Mouse (Mus musculus) embryonic facial prominence, embryonic 13.5 days (tissue): ENCODE data around the gene Mia3. TPM values are rescaled to one million over a fixed set of nuclear protein-coding genes. Genes with fewer than 3 reads are reported as not detected.
"Not testable (repeated sequence)": the region's sequence is repeated elsewhere in the genome, so short reads cannot be mapped to it uniquely, and the experiment has no call there.

Experiments used
- ATAC-seq: fragments of 200-750 bp; cut with Nextera tagmentation; 2 replicates; pipeline ENCODE4 v1.8.0; 2017; ENCODE audit warnings: low read depth; ENCODE audit not compliant: insufficient number of reproducible peaks, insufficient read depth, low FRiP score, low TSS enrichment
- H3K27ac ChIP-seq: fragments of 300-500 bp; sonication (generic); 2 replicates; pipeline ENCODE4 v1.5.1; 2015; ENCODE audit warnings: moderate library complexity, mild to moderate bottlenecking, inconsistent platforms
- H3K27me3 ChIP-seq: fragments of 300-500 bp; sonication (generic); 2 replicates; pipeline ENCODE4 v1.6.1; 2015; ENCODE audit warnings: mild to moderate bottlenecking, inconsistent platforms
- H3K36me3 ChIP-seq: fragments of 300-500 bp; sonication (generic); 2 replicates; pipeline ENCODE4 v1.6.1; 2015; ENCODE audit warnings: mild to moderate bottlenecking, inconsistent platforms
- H3K4me1 ChIP-seq: fragments of 300-500 bp; sonication (generic); 2 replicates; pipeline ENCODE4 v1.6.1; 2015; ENCODE audit warnings: inconsistent platforms
- H3K4me2 ChIP-seq: fragments of 300-500 bp; sonication (generic); 2 replicates; pipeline ENCODE4 v1.6.1; 2015; ENCODE audit warnings: moderate library complexity, mild to moderate bottlenecking, inconsistent platforms
- H3K4me3 ChIP-seq: fragments of 300-500 bp; sonication (generic); 2 replicates; pipeline ENCODE4 v1.5.1; 2015; ENCODE audit warnings: mild to moderate bottlenecking, inconsistent platforms
- H3K9ac ChIP-seq: fragments of 300-500 bp; sonication (generic); 2 replicates; pipeline ENCODE4 v1.6.1; 2015; ENCODE audit warnings: mild to moderate bottlenecking, inconsistent platforms
- H3K9me3 ChIP-seq: fragments of 300-500 bp; sonication (generic); 2 replicates; pipeline ENCODE4 v1.6.1; 2016; ENCODE audit warnings: inconsistent platforms
- WGBS: fragments of 180-500 bp; shearing (Covaris S2); methylation state at CpG from one replicate; pipeline ENCODE4 v1.1.7; 2015; ENCODE audit warnings: mixed read lengths; 5-methylcytosine and 5-hydroxymethylcytosine counted together
- polyA plus RNA-seq: library from polyadenylated mRNA; unstranded; fragments of >200 nt; fragmentation: Nextera tagmentation; extraction: Ambion mirVana; gene quantifications from 2 replicates; pipeline ENCODE4 v1.2.1, GENCODE M21; 2015

Mia3 gene
- 106 and 113 TPM in 2 replicates for polyA plus RNA-seq

DNA sequence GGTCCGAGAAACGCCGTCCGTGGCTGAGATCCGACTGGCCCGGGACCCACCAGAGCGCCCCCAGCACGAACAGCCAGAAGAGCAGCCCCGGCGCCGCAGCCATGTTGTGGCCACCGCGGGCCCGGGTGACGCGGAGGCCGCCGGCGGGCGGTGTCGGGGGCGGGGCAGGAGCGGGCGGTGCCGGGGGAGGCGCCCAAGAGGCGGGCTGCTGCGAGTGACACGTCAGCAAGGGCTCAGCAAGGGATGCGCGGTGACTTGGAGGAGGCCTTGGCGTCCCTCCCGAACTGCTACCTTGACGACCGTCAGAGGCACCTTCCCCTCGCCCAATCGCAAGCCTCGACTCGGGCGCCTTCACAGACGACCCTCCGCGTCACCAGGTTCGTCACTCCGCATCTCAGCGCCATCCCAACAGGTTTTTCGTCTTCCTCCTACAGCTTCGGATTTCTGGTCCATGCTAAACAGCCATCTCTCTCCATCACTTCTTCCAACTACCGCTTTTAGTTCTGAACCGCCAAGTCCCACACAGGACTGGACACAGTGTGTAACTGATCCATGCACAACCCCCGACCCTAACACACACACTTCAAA is at the start of gene Mia3:
Gene Mia3, minus strand, starts transcription at position 127 of the 588 bp plus-strand sequence.
- Histone ChIP-seq H3K36me3 (peaks cover 9% of the 10 kb centered on the region), H3K4me2 (peak within 1 kb of the TSS; percentile 79), H3K4me1 (peaks cover 31% of the 10 kb centered on the region), H3K9me3 (no peaks in the 10 kb centered on the region), H3K4me3 (peak within 1 kb of the TSS; percentile 91), H3K27me3 (no peaks in the 10 kb centered on the region), H3K9ac (peak within 1 kb of the TSS; percentile 91), H3K27ac (peak within 1 kb of the TSS; percentile 86)
- peak; percentile 95 for ATAC-seq
- under 1% methylated on average over 49 of the region's 51 CpGs for WGBS

DNA sequence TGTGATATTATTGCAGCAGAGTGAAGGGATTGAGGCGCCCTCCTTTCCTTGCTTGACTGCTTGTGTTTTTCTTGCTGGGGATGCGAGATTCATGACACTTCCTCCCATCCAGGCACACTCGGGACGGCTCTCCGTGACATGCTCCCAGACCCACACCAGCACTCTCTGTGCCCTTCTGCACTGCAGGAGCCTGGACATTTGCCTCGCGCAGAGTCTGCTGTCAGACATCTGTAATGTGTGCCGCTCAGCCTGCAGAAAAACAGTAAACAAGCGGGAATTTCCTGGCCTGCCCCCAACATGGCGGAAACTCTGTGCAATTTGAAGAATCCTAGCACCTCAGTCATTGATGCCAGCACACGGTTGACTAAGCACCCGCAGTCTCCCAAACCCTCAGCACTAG is 48.5 kb upstream of the Mia3 start, which contains the start of gene Hhipl2:
Gene Hhipl2, plus strand, starts transcription at position 343 of the 400 bp plus-strand sequence.
- H3K27me3 ChIP-seq, result no peaks in the 10 kb centered on the region
- ATAC-seq, result no peak
- WGBS, result 75% methylated on average over 12 of the region's 12 CpGs

DNA sequence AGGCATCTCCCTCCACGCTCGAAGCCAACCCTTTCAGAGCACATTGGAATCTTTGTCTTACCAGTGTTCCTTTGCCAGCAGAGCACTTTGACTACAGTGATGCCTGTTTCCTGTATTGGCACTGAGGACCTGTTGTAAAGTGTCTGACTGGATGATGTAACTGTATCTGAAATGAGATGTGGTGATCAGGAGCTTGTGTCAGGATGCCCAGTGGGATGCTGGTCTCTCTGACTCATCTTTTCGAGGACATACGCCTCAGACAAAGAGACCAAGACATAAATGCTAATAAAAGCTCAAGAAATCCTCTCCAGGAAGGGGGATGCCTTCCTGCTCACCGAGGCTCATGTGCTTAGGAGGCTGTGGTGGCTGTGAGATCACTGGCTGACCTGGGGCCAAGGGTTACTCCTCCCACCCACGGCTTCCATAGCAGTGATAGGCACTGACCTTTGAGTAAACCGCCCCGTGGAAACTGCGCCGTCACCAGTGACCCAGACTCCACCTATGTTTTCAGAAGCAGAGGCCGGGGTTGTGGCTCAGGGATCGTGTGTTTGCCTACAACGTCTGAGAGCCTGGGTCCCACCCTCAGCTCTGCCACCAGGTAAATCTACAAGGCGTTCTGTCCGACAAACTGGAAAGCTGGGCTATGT is 44.9 kb upstream of the Mia3 start:
- Histone ChIP-seq H3K36me3 (peaks cover 29% of the 10 kb centered on the region), H3K9ac (no peak overlapping the region), H3K27me3 (no peaks in the 10 kb centered on the region), H3K9me3 (no peaks in the 10 kb centered on the region), H3K4me3 (no peak overlapping the region), H3K27ac (no peak overlapping the region), H3K4me1 (no peaks in the 10 kb centered on the region), H3K4me2 (no peak overlapping the region)
- ATAC-seq, result no peak
- 89% methylated on average over 15 of the region's 15 CpGs for WGBS

More for the DNA sequence above, 48.5 kb upstream of the Mia3 start, which contains the start of gene Hhipl2:
- Histone ChIP-seq H3K4me1 (no peaks in the 10 kb centered on the region), H3K4me3 (no peak within 1 kb of the TSS), H3K27ac (no peak within 1 kb of the TSS), H3K4me2 (no peak within 1 kb of the TSS), H3K9me3 (0 out of 2 replicates have a peak, but pooled peaks cover 3% of the 10 kb centered on the region), H3K36me3 (no peaks in the 10 kb centered on the region), H3K9ac (no peak within 1 kb of the TSS)

DNA sequence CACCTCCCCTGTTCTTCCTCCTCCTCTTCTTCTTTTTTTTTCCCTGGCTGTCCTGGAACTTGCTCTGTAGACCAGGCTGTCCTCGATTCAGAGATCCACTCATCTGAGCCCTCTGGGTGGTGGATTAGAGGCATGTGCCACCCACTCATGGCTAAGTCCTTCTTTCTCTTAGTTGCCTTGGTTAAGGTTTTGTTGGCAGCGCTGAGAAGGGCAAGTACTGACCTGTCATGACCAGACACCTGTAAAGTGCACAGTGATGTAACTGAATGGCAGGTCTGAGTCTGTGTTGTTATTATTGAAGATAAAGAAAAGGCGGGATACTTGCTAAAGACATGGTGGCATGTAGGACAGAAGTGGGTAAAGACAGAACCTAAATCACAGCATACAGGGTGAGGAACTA is 34.0 kb upstream of the Mia3 start:
- WGBS, result 90% methylated on average over 3 of the region's 3 CpGs

DNA sequence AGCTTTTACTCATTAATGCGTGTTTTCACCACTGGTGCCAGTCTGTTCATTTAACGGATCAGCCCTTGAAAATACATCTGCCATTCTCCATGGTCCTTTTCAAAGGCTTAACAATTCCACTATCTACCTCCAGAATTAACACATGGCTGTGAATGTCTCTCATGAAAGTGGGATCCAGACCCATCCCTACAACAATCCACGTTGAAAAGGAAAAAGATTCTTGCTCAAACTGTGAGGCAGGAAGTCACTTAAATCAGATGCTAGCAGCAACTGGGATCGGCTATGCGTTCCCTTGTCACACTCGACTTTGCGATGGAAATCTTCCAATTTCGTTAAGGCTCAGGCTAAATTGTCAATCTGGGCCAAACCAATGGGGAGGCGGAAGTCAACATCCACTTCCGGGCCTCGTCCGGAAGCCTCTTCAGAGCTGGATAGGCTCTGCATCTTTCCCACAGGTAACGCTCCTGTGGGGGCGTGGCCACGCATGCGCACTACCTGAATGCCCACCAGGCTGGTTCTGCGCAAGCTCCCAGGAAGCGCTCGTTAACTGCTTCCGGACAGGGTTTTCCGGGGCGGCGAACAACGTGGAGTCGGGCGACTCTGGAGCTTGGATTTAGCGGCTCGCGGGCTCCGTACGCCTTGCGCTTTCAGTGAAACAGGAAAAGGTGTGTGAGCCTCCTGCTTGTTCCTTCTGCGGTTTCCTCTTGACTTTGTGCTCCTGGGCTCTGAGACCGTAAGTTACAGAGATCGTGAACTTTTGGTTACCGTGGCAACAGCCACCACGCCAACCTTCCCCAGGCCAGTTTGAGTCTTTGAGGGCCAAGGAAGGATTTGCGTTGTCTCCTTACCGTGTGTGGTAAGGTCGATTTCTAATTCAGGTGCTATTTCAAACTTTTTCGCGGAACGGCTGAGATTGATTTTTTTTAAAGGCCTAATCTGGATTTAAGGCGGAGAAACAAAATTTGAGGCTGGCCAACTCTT is 19.4 kb upstream of the Mia3 start, which contains the start of gene Taf1a:
Gene Taf1a, plus strand, starts transcription at position 556 of the 981 bp plus-strand sequence.
- Histone ChIP-seq H3K9me3 (no peaks in the 10 kb centered on the region), H3K4me2 (peak within 1 kb of the TSS; percentile 74), H3K27me3 (peaks cover 29% of the 10 kb centered on the region), H3K27ac (peak within 1 kb of the TSS; percentile 53), H3K9ac (peak within 1 kb of the TSS; percentile 75), H3K4me1 (peaks cover 13% of the 10 kb centered on the region), H3K4me3 (peak within 1 kb of the TSS; percentile 75), H3K36me3 (peaks cover 12% of the 10 kb centered on the region)
- ATAC-seq, result peak; percentile 92
- WGBS, result 5% methylated on average over 44 of the region's 44 CpGs

More for the DNA sequence above, 34.0 kb upstream of the Mia3 start:
- Histone ChIP-seq H3K4me3 (no peak overlapping the region), H3K4me2 (no peak overlapping the region), H3K4me1 (no peaks in the 10 kb centered on the region), H3K36me3 (peaks cover 71% of the 10 kb centered on the region), H3K9me3 (no peaks in the 10 kb centered on the region), H3K9ac (no peak overlapping the region), H3K27me3 (no peaks in the 10 kb centered on the region), H3K27ac (no peak overlapping the region)
- ATAC-seq, result no peak

DNA sequence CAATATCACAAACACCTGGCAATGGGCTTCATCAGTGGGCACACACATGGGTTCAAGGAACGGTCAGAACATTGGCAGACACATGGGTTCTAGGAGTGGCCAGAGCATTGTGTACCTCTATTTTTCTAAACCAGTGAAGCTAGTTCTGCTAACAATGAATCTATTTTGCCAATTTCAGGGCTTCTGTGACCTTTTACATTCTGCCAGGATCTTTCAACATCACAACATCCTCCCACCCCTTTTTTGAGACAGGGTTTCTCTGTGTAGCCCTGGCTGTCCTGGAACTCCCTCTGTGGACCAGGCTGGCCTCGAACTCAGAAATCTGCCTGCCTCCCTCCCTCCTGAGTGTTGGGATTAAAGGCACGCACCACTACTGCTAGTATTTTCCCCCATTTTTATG is 18.1 kb upstream of the Mia3 start:
- 88% methylated on average over 3 of the region's 3 CpGs for WGBS
- H3K4me2 ChIP-seq, H3K9ac ChIP-seq, H3K4me3 ChIP-seq, H3K9me3 ChIP-seq, H3K27ac ChIP-seq, H3K36me3 ChIP-seq, ATAC-seq: not testable (repeated sequence)
- Histone ChIP-seq H3K27me3 (peaks cover 38% of the 10 kb centered on the region), H3K4me1 (peaks cover 13% of the 10 kb centered on the region)

DNA sequence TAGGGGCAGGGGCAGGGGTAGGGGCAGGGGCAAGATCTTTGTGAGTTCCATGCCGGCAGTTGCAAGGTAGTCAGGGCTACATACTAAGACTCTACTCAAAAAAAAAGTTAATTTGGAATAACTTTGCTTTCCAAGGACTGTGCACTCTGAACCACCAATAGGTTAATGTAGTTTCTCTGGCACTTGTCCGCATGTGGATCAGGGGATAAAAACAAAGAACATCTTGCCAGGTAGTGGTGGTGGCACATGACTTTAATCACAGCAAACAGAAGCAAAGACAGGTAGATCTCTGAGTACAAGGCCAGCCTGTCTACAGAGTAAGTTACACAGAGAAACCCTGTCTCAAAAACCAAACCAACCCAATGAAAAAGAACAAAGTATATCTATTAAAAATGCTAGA is 13.3 kb upstream of the Mia3 start:
- no peak for ATAC-seq
- no peak overlapping the region for H3K27ac ChIP-seq
- peaks cover 49% of the 10 kb centered on the region for H3K27me3 ChIP-seq
- WGBS, result 83% methylated on average over 2 of the region's 2 CpGs
- no peak overlapping the region for H3K4me3 ChIP-seq
- no peak overlapping the region for H3K4me2 ChIP-seq
- H3K36me3 ChIP-seq, result no peaks in the 10 kb centered on the region
- H3K9me3 ChIP-seq, result 0 out of 2 replicates have a peak, but pooled peaks cover 4% of the 10 kb centered on the region
- no peak overlapping the region for H3K9ac ChIP-seq
- H3K4me1 ChIP-seq, result no peaks in the 10 kb centered on the region

DNA sequence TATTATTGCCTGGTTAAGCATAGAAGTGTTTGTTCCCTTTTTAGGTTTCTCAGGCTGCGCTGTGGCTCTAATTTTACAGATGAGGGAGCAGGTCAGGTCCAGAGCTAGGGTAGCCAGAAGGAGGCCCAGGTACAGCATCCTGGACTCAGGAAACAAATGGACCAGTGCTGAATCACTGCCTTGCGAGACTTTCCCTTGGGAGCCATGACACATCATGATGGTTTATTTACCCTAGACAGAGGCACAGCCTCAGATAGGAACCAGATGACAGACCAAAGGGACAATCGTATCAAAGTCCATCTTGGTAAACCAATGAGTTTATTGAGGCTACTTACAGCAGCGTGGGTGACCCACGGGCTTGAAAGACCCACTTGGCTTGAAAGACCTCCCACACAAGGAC is 12.5 kb upstream of the Mia3 start:
- no peaks in the 10 kb centered on the region for H3K4me1 ChIP-seq
- 0 out of 2 replicates have a peak, but pooled peaks cover 4% of the 10 kb centered on the region for H3K9me3 ChIP-seq
- H3K27me3 ChIP-seq, result peaks cover 41% of the 10 kb centered on the region
- no peak overlapping the region for H3K4me2 ChIP-seq
- no peaks in the 10 kb centered on the region for H3K36me3 ChIP-seq
- no peak overlapping the region for H3K4me3 ChIP-seq
- no peak for ATAC-seq
- 80% methylated on average over 5 of the region's 5 CpGs for WGBS
- H3K9ac ChIP-seq, result no peak overlapping the region
- no peak overlapping the region for H3K27ac ChIP-seq

DNA sequence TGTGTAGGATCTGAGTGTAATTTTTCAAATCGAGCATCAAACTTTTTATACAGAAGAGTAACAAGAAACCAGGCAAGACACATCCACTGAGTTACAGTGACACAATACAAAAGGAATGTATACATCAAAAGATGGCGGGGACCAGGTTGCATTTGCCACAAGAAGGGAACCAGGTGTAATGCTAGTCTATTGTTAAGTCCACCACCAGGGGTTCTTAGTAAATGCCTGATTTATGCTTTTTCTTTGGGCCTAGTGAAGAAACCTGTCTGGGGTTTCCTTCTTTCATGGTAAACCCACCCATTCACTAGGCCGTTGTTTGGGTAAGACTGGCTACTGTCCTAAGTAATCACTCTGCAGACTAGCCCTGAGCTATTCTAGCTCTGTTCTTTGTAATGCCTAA is 10.0 kb upstream of the Mia3 start:
- H3K27me3 ChIP-seq, result peaks cover 26% of the 10 kb centered on the region
- H3K27ac ChIP-seq, H3K4me3 ChIP-seq, H3K4me1 ChIP-seq, ATAC-seq, H3K4me2 ChIP-seq, H3K9me3 ChIP-seq, H3K36me3 ChIP-seq, H3K9ac ChIP-seq: not testable (repeated sequence)
- 89% methylated on average over 3 of the region's 3 CpGs for WGBS

DNA sequence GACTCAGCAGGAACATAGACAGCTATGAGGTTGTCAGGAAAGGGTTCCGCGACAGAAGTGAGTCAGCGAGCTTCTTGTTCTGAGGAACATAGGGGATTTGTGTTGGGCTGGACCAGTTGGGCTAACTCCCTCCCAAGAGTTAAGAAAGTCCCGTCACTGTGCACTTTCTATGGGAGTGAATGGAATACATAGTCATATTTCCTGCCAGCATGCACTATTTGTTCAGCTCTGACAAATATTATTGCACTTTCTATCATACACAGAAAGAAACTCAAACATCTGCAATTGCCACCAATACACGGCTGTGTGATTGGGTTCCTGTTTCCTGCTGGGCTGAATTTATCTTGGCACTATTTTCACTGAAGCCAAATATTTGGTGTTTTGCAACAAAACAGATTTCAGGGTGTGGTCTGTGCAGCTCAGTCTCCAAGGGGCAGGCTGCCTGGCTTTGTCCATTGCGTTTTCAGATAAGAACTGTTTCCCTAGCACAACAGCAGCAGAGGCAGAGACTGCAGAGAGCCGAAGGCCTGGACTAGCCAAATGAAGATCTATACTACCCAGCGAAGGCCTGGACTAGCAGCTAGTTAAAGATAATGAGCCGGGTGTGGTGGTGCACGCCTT is 9.1 kb upstream of the Mia3 start:
- no peaks in the 10 kb centered on the region for H3K36me3 ChIP-seq
- ATAC-seq, result no peak
- H3K27ac ChIP-seq, result no peak overlapping the region
- no peaks in the 10 kb centered on the region for H3K4me1 ChIP-seq
- no peak overlapping the region for H3K9ac ChIP-seq
- 81% methylated on average over 10 of the region's 10 CpGs for WGBS
- H3K27me3 ChIP-seq, result peaks cover 19% of the 10 kb centered on the region
- 0 out of 2 replicates have a peak, but pooled peaks cover 7% of the 10 kb centered on the region for H3K9me3 ChIP-seq
- no peak overlapping the region for H3K4me2 ChIP-seq
- H3K4me3 ChIP-seq, result no peak overlapping the region

DNA sequence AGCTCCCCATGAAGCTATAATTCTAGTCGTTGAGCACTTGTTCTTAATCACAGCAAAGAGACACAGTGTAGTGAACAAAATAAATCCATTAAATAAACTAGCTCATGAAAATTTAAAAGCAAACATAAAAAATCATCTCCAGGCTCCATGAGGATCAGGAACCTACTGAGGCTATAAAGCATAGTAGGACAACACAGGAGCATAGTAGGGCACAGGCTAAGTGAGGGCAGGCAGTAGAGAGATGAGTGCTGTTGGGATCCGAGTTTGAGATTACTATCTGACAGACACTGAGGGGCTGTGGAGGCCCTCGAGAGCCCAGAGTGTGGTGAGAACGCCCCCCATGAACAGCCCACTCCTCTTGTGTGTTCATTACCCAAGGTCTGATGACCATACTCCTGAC is 7.7 kb upstream of the Mia3 start:
- H3K27ac ChIP-seq, result no peak overlapping the region
- no peaks in the 10 kb centered on the region for H3K36me3 ChIP-seq
- H3K9ac ChIP-seq, result no peak overlapping the region
- no peak for ATAC-seq
- 76% methylated on average over 4 of the region's 4 CpGs for WGBS
- no peaks in the 10 kb centered on the region for H3K4me1 ChIP-seq
- H3K4me2 ChIP-seq, result no peak overlapping the region
- 0 out of 2 replicates have a peak, but pooled peaks cover 7% of the 10 kb centered on the region for H3K9me3 ChIP-seq
- no peak overlapping the region for H3K4me3 ChIP-seq
- peaks cover 11% of the 10 kb centered on the region for H3K27me3 ChIP-seq
